Mouse (Mus musculus): ENCODE measurements at regions not wholly inside any gene's neighbourhood (a gene's known extent, or its start where the extent isn't known, plus 50 kb on each side); places are given as distances from the start of the nearest gene placed in this dataset.

GRCm38 (mm10) chr8:24211091-24211490, 514.6 kb downstream of the Adam3 start:
- TF ChIP-seq CTCF (IDR thresholded peaks at IDR 0.05; ENCODE audit: borderline replicate concordance, control insufficient read depth, extremely low read depth, insufficient read depth, low read length, poor library complexity): no peak
- TF ChIP-seq POLR2A (IDR thresholded peaks at IDR 0.05; ENCODE audit: control insufficient read depth, extremely low read depth, insufficient read depth, low read length, poor library complexity): no peak
